Mouse (Mus musculus) stomach, embryonic 16.5 days (tissue): ENCODE measurements around the gene Rbm38. TPM values are rescaled to one million over a fixed set of nuclear protein-coding genes. Genes with fewer than 3 reads are reported as not detected.

Experiments used
- ATAC-seq: fragments of 200-750 bp; cut with Nextera tagmentation; 2 replicates; pipeline ENCODE4 v1.8.0; 2017; ENCODE audit warnings: moderate number of reproducible peaks, moderate TSS enrichment; ENCODE audit not compliant: insufficient read depth, low FRiP score
- H3K27ac ChIP-seq: fragments of 300-500 bp; sonication (generic); 2 replicates; pipeline ENCODE4 v1.5.1; 2014; ENCODE audit warnings: low read length
- H3K27me3 ChIP-seq: fragments of 300-500 bp; sonication (generic); 2 replicates; pipeline ENCODE4 v1.6.1; 2014; ENCODE audit warnings: low read length, control low read depth, mixed read lengths; ENCODE audit not compliant: control insufficient read depth, insufficient read depth
- H3K36me3 ChIP-seq: fragments of 300-500 bp; sonication (generic); 2 replicates; pipeline ENCODE4 v1.6.1; 2014; ENCODE audit warnings: low read length; ENCODE audit not compliant: control insufficient read depth, insufficient read depth
- H3K4me1 ChIP-seq: fragments of 300-500 bp; sonication (generic); 2 replicates; pipeline ENCODE4 v1.6.1; 2014; ENCODE audit warnings: low read length, control low read depth, mixed read lengths; ENCODE audit not compliant: control insufficient read depth, insufficient read depth
- H3K4me2 ChIP-seq: fragments of 300-500 bp; sonication (generic); 2 replicates; pipeline ENCODE4 v1.6.1; 2014; ENCODE audit warnings: low read depth, low read length, mixed read lengths
- H3K4me3 ChIP-seq: fragments of 300-500 bp; sonication (generic); replicated peaks from 2 replicates; pipeline ENCODE4 v1.5.1; 2014; ENCODE audit warnings: mild to moderate bottlenecking, low read length
- H3K9ac ChIP-seq: fragments of 300-500 bp; sonication (generic); 2 replicates; pipeline ENCODE4 v1.6.1; 2014; ENCODE audit warnings: low read length
- H3K9me3 ChIP-seq: fragments of 300-500 bp; sonication (generic); replicated peaks from 2 replicates; pipeline ENCODE4 v1.6.1; 2016; ENCODE audit warnings: low read length, control low read depth; ENCODE audit not compliant: control insufficient read depth
- WGBS: fragments of 180-500 bp; shearing (Covaris S2); extraction: QIAGEN DNeasy Blood & Tissue Kit; methylation state at CpG from one replicate; pipeline ENCODE4 v1.1.7; 2014; 5-methylcytosine and 5-hydroxymethylcytosine counted together
- polyA plus RNA-seq: library from polyadenylated mRNA; unstranded; fragments of >200 nt; fragmentation: Nextera tagmentation; extraction: Ambion mirVana; gene quantifications from 2 replicates; pipeline ENCODE4 v1.2.1, GENCODE M21; 2015

Rbm38 gene
- polyA plus RNA-seq, 1 experiment from 2014 or later, result 49.5 TPM

DNA sequence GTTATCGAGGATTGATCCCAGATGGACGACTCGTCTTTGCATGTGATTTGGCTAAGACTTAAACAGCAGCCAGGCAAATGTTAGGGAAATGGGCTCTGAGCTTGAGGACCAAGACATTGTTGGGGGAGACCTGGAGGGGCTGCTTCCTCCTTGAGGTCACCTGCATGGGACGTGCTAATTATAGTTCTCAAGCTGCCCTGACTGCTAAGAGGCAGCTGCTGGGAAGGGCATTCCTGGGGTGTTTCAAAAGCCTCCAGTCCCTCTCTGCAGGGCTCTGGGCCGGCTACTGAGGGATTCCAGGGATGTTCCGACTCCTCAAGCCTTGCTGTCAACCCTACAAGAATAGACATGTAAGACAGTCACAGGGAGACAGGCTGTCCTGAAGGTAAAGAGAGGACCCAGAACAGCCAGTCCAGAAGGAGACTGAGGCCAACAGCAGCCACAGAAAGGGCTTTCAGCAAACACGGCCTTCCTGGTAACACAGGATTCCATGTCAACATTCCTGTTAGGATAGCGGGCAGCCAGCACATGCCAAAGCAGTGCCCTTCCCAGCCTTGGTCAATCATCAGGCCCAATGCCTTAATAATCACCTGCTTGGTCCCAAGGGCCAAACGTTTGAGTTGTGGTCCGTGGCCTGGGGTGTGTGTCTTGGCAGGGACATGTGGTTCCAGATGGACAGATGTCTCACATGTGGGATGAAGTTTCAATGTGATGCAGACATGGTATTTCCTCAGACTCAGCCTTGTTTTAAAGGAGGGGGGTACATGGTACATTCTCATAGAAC, 59.7 kb downstream of the Rbm38 start:
- Histone ChIP-seq H3K27ac (no peak overlapping the region), H3K4me3 (no peak overlapping the region), H3K4me1 (peaks cover 6% of the 10 kb centered on the region; the same call in 1 of the 2 replicates), H3K36me3 (no peaks in the 10 kb centered on the region), H3K9ac (no peak overlapping the region; the same call in 1 of the 2 replicates), H3K27me3 (no peaks in the 10 kb centered on the region), H3K9me3 (no peaks in the 10 kb centered on the region), H3K4me2 (no peak overlapping the region)
- WGBS, result 49% methylated on average over 10 of the region's 10 CpGs
- ATAC-seq, result no peak

DNA sequence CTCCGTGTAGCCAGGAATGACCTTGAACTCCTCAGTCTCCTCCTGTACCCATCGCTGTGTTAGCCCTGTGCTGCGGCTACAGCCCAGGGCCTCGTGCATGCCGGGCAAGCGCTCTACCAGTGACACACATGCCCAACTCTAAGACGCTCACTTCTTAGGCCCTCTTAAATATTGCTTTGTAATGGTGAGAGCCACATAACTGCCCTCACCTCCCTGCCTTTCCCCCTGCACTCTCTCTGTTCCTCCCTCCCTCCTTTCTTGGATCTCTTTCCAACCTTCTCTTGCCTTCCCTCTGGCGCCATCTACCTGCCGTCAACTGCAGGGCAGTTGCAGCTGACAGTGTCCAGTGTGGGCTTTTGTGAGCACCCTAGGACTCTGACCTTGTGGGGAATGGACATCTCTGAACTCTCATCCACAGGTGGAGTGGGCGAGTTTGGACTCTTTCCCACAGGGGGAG, 60.5 kb downstream of the Rbm38 start:
- H3K9ac ChIP-seq, result no peak overlapping the region

DNA sequence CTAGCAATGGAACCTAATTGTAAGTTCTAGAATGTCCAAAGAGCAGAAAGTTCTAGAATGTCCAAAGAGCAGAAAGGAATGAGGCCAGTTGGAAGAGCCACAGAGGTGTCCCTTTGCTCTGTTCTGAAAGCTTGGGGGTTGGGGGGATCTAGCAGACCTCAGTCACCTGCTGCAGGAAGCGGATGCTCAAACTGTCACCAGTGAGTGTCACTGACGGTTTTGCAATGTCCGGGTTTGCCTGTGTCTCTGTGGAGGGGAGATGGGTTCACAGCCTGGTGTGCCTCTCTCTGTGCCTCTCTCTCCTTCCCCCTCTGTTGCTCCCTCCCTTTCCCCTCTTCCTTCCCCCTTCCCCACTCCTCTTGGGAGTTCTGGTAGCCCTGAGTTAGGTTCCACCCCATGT, 62.4 kb downstream of the Rbm38 start:
- H3K4me1 ChIP-seq, result peaks cover 6% of the 10 kb centered on the region; the same call in 1 of the 2 replicates
- no peaks in the 10 kb centered on the region for H3K27me3 ChIP-seq
- H3K9ac ChIP-seq, result no peak overlapping the region
- H3K36me3 ChIP-seq, result no peaks in the 10 kb centered on the region
- H3K4me2 ChIP-seq, result no peak overlapping the region
- no peak overlapping the region for H3K27ac ChIP-seq
- ATAC-seq, result no peak
- WGBS, result 88% methylated on average over 3 of the region's 3 CpGs
- no peak overlapping the region for H3K4me3 ChIP-seq
- H3K9me3 ChIP-seq, result no peaks in the 10 kb centered on the region

More for the DNA sequence above, 60.5 kb downstream of the Rbm38 start:
- H3K9me3 ChIP-seq, result no peaks in the 10 kb centered on the region
- no peaks in the 10 kb centered on the region for H3K36me3 ChIP-seq
- H3K4me3 ChIP-seq, result no peak overlapping the region
- H3K4me2 ChIP-seq, result no peak overlapping the region
- WGBS, result 26% methylated on average over 10 of the region's 10 CpGs
- peak; percentile 38; the same call in 1 of the 2 replicates for ATAC-seq
- H3K27me3 ChIP-seq, result no peaks in the 10 kb centered on the region
- peaks cover 6% of the 10 kb centered on the region; the same call in 1 of the 2 replicates for H3K4me1 ChIP-seq
- no peak overlapping the region for H3K27ac ChIP-seq

DNA sequence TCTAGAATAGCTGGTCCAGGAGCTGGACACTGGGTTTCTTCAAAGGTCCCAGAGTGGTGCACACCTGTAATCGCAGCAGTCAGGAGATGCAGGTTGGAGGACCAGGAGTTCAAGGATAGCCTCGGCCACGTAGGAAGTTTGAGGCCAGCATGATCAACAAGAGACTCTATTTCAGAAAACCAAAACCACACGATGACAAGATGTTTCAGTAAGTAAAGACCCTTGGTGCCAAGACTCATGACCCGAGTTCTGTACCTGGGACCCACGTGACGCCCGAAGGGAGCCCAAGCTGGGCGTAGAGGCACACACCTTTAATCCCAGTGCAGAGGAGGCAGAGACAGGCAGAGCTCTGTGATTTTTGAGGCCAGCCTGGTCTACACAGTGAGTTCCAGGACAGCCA, 62.8 kb downstream of the Rbm38 start:
- peaks cover 6% of the 10 kb centered on the region; the same call in 1 of the 2 replicates for H3K4me1 ChIP-seq
- ATAC-seq, result no peak
- H3K36me3 ChIP-seq, result no peaks in the 10 kb centered on the region
- no peaks in the 10 kb centered on the region for H3K27me3 ChIP-seq
- H3K9ac ChIP-seq, result peak overlapping the region; percentile 47; the same call in 1 of the 2 replicates
- no peak overlapping the region for H3K27ac ChIP-seq
- no peak overlapping the region for H3K4me3 ChIP-seq
- no peaks in the 10 kb centered on the region for H3K9me3 ChIP-seq
- H3K4me2 ChIP-seq, result peak overlapping the region; percentile 40; the same call in 1 of the 2 replicates
- WGBS, result 79% methylated on average over 9 of the region's 9 CpGs

DNA sequence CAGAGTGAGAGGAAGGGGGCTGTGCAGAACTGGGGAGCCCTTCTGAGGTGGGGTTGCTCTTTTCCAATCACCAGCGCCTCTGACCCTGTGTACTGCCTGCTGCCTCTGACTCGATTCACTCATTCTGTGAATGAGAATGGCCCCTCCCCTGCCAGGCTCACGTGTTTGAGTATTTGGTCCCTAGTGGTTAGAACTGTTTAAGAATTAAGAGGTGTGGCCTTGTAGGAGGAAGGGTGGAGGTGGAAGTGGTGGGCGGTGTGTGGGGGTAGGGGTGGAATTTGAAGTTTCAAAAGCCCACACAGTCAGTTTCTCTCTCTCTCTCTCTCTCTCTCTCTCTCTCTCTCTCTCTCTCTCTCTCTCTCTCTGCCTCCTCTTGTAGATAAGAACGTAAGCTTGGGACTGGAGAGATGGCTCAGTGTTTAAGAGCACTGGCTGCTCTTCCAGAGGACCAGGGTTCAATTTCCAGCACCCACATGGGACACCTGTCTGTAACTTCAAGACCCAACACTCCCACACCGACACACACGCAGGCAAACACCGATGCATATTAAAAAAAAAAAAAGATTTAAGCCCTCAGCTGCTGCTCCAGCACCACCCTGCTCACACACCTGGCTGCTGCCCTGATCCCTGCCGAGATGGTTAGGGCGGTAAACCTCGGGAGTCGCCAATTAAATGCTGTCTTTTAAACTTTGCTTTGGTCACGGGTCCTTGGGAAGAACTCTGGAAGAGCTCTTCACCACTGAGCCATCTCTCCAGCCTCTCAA, 63.6 kb downstream of the Rbm38 start:
- peak overlapping the region; percentile 47 for H3K9ac ChIP-seq

More for the DNA sequence above, 63.6 kb downstream of the Rbm38 start:
- peak; percentile 83 for ATAC-seq
- peaks cover 6% of the 10 kb centered on the region; the same call in 1 of the 2 replicates for H3K4me1 ChIP-seq
- H3K27me3 ChIP-seq, result no peaks in the 10 kb centered on the region
- H3K4me3 ChIP-seq, result no peak overlapping the region; the same call in 1 of the 2 replicates
- no peak overlapping the region for H3K27ac ChIP-seq
- H3K9me3 ChIP-seq, result no peaks in the 10 kb centered on the region
- 13% methylated on average over 13 of the region's 13 CpGs for WGBS
- H3K36me3 ChIP-seq, result no peaks in the 10 kb centered on the region
- peak overlapping the region; percentile 40 for H3K4me2 ChIP-seq

Other genes starting within 250 kb of the Rbm38 start
- 15.5 and 15.7 TPM in 2 replicates for gene Bmp7, start 80.2 kb upstream of the Rbm38 start, polyA plus RNA-seq
- gene Spo11, start 42.8 kb upstream of the Rbm38 start, polyA plus RNA-seq, result 0.44 and 0.86 TPM in 2 replicates
- 102 TPM in 2 replicates for gene Rae1, start 20.4 kb upstream of the Rbm38 start, polyA plus RNA-seq
- gene Ctcfl, start 99.0 kb downstream of the Rbm38 start, polyA plus RNA-seq, result 0.17 and 0.43 TPM in 2 replicates
- gene Pck1, start 132.6 kb downstream of the Rbm38 start, polyA plus RNA-seq, result 2.0 and 2.3 TPM in 2 replicates
- gene Zbp1, start 198.4 kb downstream of the Rbm38 start, polyA plus RNA-seq, result 0.70 and 1.0 TPM in 2 replicates